Mouse (Mus musculus) granulocyte monocyte progenitor cell, adult 5-6 weeks (primary cell): Measurements from ENCODE around the gene Ndn. TPM values are rescaled to one million over a fixed set of nuclear protein-coding genes. Genes with fewer than 3 reads are reported as not detected.

ENCODE experiments used
- total RNA-seq, 2 experiments: library from RNA; stranded (forward) in 1 of 2; stranded (reverse) in 1 of 2; fragments of 200-712, 200-1000 nt in 1 of 2; fragments of >200 nt in 1 of 2; fragmentation: Nextera tagmentation in 1 of 2; gene quantifications; 2 replicates each; pipeline ENCODE4 v1.2.3; 2014 to 2017

Gene Ndn
- total RNA-seq, 2 experiments from 2014 or later = not detected

Other genes starting within 250 kb of the Ndn start
- gene Magel2, start 30.4 kb downstream of the Ndn start, total RNA-seq (2014; fragmentation: Nextera tagmentation) = not detected in 2 replicates
- gene Magel2, start 30.4 kb downstream of the Ndn start, total RNA-seq (2017) = not detected in 2 replicates
- gene Mkrn3, start 73.6 kb downstream of the Ndn start, total RNA-seq (2014; fragmentation: Nextera tagmentation) = 0.19 and 2.4 TPM in 2 replicates
- 0.26 TPM in 1 of 2 replicates, not detected in the other for gene Mkrn3, start 73.6 kb downstream of the Ndn start, total RNA-seq (2017)
- gene Peg12, start 117.9 kb downstream of the Ndn start, total RNA-seq (2014; fragmentation: Nextera tagmentation) = 0.51 TPM in 1 of 2 replicates, not detected in the other
- gene Peg12, start 117.9 kb downstream of the Ndn start, total RNA-seq (2017) = 2.5 and 2.8 TPM in 2 replicates